Mouse (Mus musculus): ENCODE results near the gene Fam117a. TPM values are rescaled to one million over a fixed set of nuclear protein-coding genes. Genes with fewer than 3 reads are reported as not detected.

Gene Fam117a
- polyA plus RNA-seq, 1 experiment from 2014 or later, result 17.0 TPM

DNA sequence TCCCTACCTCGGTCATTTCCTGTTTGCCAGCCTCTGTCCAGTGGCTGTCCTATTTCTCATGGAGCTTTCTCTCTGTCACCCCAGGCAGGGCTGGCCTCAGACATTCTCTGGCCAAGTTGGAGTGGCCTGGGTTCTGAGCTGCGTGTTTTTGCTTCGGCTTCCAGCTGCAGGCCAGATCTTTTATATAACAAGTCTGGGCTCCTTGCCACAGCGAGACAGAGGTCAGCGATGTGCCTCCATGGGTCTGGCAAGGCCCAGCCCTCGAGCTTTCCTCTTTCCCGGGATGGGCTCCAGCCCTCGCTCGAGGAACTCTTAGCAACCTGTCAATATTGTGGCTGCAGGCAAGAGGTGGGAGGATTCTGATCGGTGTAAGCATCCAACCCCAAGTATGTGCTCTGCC is 28.8 kb downstream of the Fam117a start:
- Histone ChIP-seq H3K27me3 (no peaks in the 10 kb centered on the region), H3K9ac (no peak overlapping the region), H3K36me3 (peaks cover 18% of the 10 kb centered on the region; the same call in 1 of the 2 replicates), H3K4me1 (peaks cover 26% of the 10 kb centered on the region), H3K4me2 (replicated peaks) (no peak overlapping the region), H3K4me3 (replicated peaks) (no peak overlapping the region), H3K9me3 (replicated peaks) (no peaks in the 10 kb centered on the region), H3K27ac (replicated peaks) (0 out of 2 replicates have a peak overlapping the region, but pooled peaks have one; percentile 24)
- 63% methylated on average over 10 of the region's 10 CpGs for WGBS
- peak; percentile 31; the same call in 1 of the 2 replicates for ATAC-seq (ENCODE audit: insufficient number of reproducible peaks, low FRiP score, low TSS enrichment, low read depth)

DNA sequence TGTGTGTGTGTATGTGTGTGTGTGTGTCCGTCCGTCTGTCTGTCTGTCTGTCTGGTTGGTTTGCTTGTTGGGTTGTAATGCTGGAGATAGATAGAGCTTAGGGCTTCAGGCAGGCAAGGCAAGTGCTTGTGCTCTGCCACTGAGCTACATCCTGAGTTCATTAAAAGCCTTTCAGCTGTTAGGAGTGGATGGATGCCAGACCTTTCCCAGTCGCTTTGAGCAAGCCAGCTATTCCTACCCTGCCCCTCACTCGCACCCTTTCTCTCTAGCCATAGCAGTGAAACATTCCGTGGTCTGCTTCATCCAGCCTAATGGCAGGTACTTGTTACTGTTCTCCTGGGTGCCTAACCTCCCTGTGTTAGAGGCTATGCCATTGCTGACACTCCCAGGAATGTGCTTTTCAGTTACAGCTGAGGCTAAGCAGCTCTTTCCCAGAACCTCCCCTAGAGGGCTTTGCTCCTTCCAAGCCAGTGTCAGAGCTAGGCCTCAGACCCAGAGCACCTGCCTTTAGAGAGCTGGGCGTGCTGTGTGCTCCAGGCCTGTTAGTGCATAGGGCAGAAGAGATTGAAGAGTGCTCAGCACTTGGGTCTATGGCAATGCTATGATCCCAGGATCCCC is 29.6 kb downstream of the Fam117a start:
- H3K27ac ChIP-seq (replicated peaks), result peak overlapping the region; percentile 65

DNA sequence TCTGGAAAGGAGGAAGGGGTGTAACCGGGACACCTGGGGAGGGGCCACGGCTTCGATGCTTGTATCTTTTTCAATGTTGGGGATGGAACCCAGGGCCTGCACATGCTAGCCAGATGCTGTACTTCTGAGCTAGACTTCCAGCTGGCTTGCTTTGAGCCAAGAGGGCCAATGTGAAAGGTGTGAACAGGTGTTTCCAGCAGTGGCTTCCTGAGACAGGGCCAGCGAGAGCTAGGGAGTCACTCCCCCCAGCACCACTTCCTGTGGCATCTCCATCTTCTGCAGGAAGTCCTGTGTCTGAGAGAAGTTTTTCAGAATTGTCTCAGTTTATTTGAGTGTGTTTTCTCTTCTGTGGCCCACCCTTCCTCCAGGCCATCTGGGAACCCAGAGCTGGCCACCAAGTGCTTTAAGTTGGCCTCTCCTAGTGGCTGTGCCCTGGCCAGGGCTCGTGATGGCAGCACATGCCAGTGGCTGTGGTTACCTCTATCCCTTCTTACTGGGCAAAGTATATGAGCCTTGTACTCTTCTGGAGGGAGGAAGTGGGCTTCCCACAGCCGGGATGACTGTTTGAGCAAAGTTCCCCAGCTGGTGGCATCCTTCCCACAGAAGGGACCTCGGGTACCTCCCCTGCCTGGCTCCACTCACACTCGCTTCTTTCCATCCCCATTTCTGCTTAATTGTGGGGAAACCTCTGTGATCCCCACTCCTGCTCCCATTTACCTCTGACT is 30.4 kb downstream of the Fam117a start:
- no peak for ATAC-seq (ENCODE audit: insufficient number of reproducible peaks, low FRiP score, low TSS enrichment, low read depth)
- no peak overlapping the region for H3K27ac ChIP-seq (replicated peaks)
- 77% methylated on average over 8 of the region's 8 CpGs for WGBS

More for the DNA sequence above, 29.6 kb downstream of the Fam117a start:
- Histone ChIP-seq H3K4me1 (peaks cover 26% of the 10 kb centered on the region), H3K27me3 (no peaks in the 10 kb centered on the region), H3K9me3 (replicated peaks) (no peaks in the 10 kb centered on the region), H3K36me3 (peaks cover 18% of the 10 kb centered on the region; the same call in 1 of the 2 replicates), H3K9ac (no peak overlapping the region), H3K4me3 (replicated peaks) (no peak overlapping the region), H3K4me2 (replicated peaks) (no peak overlapping the region)
- no peak for ATAC-seq (ENCODE audit: insufficient number of reproducible peaks, low FRiP score, low TSS enrichment, low read depth)
- WGBS, result 65% methylated on average over 6 of the region's 6 CpGs

DNA sequence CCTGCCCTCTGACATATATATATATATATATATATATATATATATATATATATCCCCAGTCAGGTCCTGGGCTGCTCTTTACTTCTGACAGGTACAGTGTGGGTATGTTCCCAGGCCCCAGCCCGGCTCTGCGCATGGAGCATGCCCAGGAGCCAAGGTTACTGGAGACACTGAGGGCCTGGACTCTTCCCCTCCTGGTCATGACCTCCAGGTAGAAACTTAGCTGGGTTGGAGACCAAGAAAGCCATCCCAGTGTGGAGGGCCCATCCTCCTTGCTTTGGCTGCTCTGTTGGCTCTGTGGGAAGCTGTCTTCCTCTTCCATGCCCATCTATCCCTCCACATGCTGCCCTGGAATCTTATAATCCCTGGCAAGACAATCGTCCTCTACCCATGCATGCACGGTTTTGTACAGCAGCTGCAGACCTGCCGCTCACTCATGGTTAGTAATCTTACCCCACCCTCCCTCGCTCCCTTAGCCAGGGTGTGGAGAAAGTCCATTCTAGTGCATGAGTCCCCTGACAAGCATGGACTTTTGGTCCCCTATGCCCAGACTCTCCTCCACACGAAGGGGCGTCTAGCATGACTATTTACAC is 31.5 kb downstream of the Fam117a start:
- Histone ChIP-seq H3K27ac (replicated peaks) (no peak overlapping the region), H3K27me3 (no peaks in the 10 kb centered on the region), H3K4me1 (peaks cover 26% of the 10 kb centered on the region), H3K4me3 (replicated peaks) (no peak overlapping the region), H3K4me2 (replicated peaks) (no peak overlapping the region), H3K36me3 (peaks cover 36% of the 10 kb centered on the region), H3K9me3 (replicated peaks) (no peaks in the 10 kb centered on the region), H3K9ac (no peak overlapping the region)
- 87% methylated on average over 8 of the region's 8 CpGs for WGBS
- ATAC-seq (ENCODE audit: insufficient number of reproducible peaks, low FRiP score, low TSS enrichment, low read depth), result no peak

More for the DNA sequence above, 30.4 kb downstream of the Fam117a start:
- H3K4me3 ChIP-seq (replicated peaks), result no peak overlapping the region
- H3K9me3 ChIP-seq (replicated peaks), result no peaks in the 10 kb centered on the region
- no peak overlapping the region for H3K9ac ChIP-seq
- peaks cover 24% of the 10 kb centered on the region for H3K36me3 ChIP-seq
- H3K4me1 ChIP-seq, result peaks cover 26% of the 10 kb centered on the region
- no peak overlapping the region for H3K4me2 ChIP-seq (replicated peaks)
- H3K27me3 ChIP-seq, result no peaks in the 10 kb centered on the region

DNA sequence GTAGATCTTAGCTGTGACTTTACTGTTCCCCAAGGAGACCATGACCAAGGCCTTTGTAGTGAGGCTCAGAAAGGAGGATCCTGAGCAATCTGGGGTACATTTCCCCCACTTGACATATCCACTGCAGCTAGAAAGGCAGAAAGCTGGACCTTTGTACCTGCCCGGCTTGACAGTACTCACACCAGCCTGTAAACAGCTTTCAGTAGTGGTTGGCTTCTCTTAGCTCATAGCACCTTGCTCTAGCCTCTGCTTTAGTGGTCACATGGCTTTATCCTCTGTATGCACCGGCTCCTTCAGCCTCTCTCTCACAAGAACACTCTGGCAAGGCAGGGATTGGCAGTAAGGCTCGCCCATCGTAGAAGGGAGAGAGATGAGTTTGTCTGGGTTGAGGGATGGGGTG is 32.1 kb downstream of the Fam117a start:
- H3K36me3 ChIP-seq, result peaks cover 41% of the 10 kb centered on the region
- WGBS, result 91% methylated on average over 4 of the region's 4 CpGs
- H3K9ac ChIP-seq, result no peak overlapping the region
- H3K27ac ChIP-seq (replicated peaks), result no peak overlapping the region
- no peaks in the 10 kb centered on the region for H3K27me3 ChIP-seq
- no peak overlapping the region for H3K4me3 ChIP-seq (replicated peaks)
- no peak for ATAC-seq (ENCODE audit: insufficient number of reproducible peaks, low FRiP score, low TSS enrichment, low read depth)
- H3K4me2 ChIP-seq (replicated peaks), result no peak overlapping the region
- H3K4me1 ChIP-seq, result peaks cover 26% of the 10 kb centered on the region
- no peaks in the 10 kb centered on the region for H3K9me3 ChIP-seq (replicated peaks)

DNA sequence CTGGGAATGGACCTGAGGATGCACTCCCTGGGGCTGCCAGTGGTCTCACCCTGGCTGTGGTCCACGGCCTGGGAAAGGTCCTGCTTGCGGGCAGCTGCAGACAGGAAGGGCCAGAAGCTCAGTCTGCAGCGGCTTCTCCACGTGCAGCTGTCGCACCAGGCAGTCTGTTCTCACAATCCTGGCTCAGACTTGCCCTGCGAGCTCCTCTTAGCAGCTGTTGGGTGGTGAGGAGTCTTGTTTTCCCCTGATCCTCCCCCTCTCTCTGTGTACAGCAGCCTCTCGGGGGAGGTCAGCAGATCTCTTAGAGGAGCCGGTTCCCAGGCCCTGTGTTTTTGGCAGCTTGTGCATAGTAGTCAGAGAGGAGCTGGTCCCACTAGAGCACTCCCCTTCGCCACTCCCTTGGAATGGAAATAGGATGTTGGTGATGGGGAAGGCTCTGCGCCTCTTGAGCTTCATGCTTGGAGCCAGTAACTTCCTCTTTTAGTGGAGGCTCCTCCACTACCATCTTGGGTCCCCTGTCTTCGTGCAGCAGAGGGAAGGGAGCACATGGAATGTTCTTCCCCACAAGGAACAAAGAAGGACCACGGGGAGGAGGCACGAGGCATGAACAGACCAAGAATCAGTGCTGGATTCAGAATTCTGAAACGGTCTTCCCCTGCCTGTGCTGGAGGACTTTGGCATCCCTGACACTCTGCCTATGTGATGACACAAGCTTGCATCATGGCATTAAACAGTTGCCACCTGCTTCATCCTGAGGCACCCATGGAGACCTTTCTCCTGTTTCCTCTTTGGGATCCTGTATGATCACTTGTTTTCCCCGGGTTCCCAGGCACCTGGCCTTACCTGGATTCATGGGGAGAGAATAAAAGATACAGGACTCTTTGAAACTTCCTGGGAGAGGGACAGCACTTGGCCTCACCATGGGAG is 33.4 kb downstream of the Fam117a start:
- H3K4me1 ChIP-seq, result peaks cover 25% of the 10 kb centered on the region
- no peaks in the 10 kb centered on the region for H3K9me3 ChIP-seq (replicated peaks)
- H3K4me2 ChIP-seq (replicated peaks), result no peak overlapping the region
- no peak overlapping the region for H3K9ac ChIP-seq
- 54% methylated on average over 15 of the region's 15 CpGs for WGBS
- H3K4me3 ChIP-seq (replicated peaks), result no peak overlapping the region
- H3K27me3 ChIP-seq, result no peaks in the 10 kb centered on the region
- ATAC-seq (ENCODE audit: insufficient number of reproducible peaks, low FRiP score, low TSS enrichment, low read depth), result peak; percentile 76
- H3K27ac ChIP-seq (replicated peaks), result peak overlapping the region; percentile 48; the same call in 1 of the 2 replicates
- H3K36me3 ChIP-seq, result peaks cover 45% of the 10 kb centered on the region

DNA sequence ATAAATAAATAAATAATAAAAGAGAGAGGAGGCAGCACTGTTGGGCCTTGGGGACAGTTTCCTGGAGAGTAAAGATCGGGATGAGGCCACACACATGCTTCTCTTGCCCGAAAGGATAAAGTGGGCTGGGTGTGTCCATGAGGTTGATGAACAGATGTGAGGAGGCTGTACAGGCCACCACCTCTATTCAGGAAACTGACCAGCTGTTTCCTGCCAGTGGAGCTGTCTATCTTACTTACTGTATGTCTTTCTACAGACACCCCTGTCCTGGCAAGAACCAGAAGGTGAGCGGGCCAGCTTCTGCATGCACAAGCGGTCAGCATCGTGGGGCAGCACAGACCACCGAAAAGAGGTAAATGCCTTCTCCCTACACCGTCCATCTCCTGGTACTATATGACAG is 34.4 kb downstream of the Fam117a start:
- H3K4me1 ChIP-seq, result peaks cover 16% of the 10 kb centered on the region
- no peak overlapping the region for H3K9ac ChIP-seq
- H3K4me3 ChIP-seq (replicated peaks), result no peak overlapping the region
- no peak overlapping the region for H3K4me2 ChIP-seq (replicated peaks)
- H3K36me3 ChIP-seq, result peaks cover 53% of the 10 kb centered on the region
- no peaks in the 10 kb centered on the region for H3K9me3 ChIP-seq (replicated peaks)
- no peak for ATAC-seq (ENCODE audit: insufficient number of reproducible peaks, low FRiP score, low TSS enrichment, low read depth)
- H3K27ac ChIP-seq (replicated peaks), result no peak overlapping the region
- no peaks in the 10 kb centered on the region for H3K27me3 ChIP-seq
- 86% methylated on average over 7 of the region's 7 CpGs for WGBS

DNA sequence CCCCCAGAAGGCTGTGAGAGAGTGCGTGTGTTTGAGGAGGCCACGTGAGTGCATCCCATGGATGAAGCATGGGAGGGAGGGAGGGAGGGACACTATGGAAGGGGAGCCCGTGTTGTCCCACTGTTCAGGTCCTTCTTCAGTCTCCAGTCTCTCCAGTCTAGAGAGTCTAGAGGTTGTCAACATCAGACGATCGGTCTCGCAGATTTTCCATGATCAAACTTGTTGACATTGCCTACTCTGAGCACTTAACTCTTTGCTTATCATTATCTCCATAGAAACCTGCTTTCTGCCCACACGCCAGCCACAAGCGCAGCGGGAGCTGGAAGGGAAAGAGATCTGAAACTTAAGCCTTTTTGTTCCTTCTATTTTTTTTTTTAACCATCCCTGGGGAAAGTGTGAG is 42.1 kb downstream of the Fam117a start:
- no peaks in the 10 kb centered on the region for H3K27me3 ChIP-seq
- H3K4me1 ChIP-seq, result no peaks in the 10 kb centered on the region
- H3K9me3 ChIP-seq (replicated peaks), result no peaks in the 10 kb centered on the region
- no peak overlapping the region for H3K4me3 ChIP-seq (replicated peaks)
- peaks cover 75% of the 10 kb centered on the region for H3K36me3 ChIP-seq
- H3K27ac ChIP-seq (replicated peaks), result no peak overlapping the region
- ATAC-seq (ENCODE audit: insufficient number of reproducible peaks, low FRiP score, low TSS enrichment, low read depth), result no peak
- no peak overlapping the region for H3K9ac ChIP-seq
- no peak overlapping the region for H3K4me2 ChIP-seq (replicated peaks)
- 78% methylated on average over 9 of the region's 9 CpGs for WGBS

DNA sequence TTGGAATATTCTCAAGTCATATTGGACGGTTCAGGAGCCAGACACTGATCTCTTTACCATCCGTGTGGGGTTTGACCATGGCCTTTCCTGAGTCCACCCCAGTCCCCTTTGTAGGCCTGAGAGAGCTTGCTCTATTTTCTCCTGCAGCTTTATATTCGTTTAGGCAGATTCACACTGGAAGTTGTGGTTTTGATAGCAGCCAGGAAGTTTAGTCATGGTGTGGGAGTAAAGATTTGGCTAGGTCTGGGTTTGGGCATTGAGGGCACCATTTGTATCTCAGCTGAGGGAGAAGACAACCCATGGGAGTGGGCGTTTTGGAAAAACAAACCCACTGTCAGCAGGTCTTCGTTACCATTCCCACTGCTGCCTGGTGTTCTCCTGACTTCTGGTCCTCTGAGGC is 42.7 kb downstream of the Fam117a start:
- no peaks in the 10 kb centered on the region for H3K9me3 ChIP-seq (replicated peaks)
- no peaks in the 10 kb centered on the region for H3K27me3 ChIP-seq
- no peak overlapping the region for H3K4me3 ChIP-seq (replicated peaks)
- H3K36me3 ChIP-seq, result peaks cover 71% of the 10 kb centered on the region
- 73% methylated on average over 5 of the region's 5 CpGs for WGBS
- H3K4me1 ChIP-seq, result no peaks in the 10 kb centered on the region
- H3K9ac ChIP-seq, result no peak overlapping the region
- no peak for ATAC-seq (ENCODE audit: insufficient number of reproducible peaks, low FRiP score, low TSS enrichment, low read depth)
- no peak overlapping the region for H3K4me2 ChIP-seq (replicated peaks)
- H3K27ac ChIP-seq (replicated peaks), result no peak overlapping the region

DNA sequence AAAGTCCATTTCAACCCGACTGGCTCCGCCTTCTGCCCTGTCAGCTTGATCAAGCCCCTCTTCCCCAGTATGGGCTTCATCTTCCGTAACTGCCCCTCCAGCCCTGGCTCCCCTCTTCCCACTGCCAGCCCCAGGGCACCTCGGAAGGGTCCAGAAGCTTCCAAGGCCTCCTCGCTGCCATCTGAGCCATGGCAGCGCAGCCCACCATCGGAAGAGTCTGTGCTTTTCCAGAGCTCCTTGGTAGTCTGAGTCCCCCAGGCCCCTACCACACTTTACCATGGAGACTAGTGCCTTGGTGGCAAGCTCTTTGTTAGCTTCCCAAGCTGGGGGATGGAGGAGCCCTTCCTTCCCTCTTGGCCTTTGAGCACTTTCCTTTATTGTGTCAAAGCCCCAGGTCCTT is 43.9 kb downstream of the Fam117a start:
- H3K4me3 ChIP-seq (replicated peaks), result no peak overlapping the region
- H3K9me3 ChIP-seq (replicated peaks), result no peaks in the 10 kb centered on the region
- ATAC-seq (ENCODE audit: insufficient number of reproducible peaks, low FRiP score, low TSS enrichment, low read depth), result no peak
- H3K27me3 ChIP-seq, result no peaks in the 10 kb centered on the region
- 86% methylated on average over 7 of the region's 7 CpGs for WGBS
- H3K4me2 ChIP-seq (replicated peaks), result no peak overlapping the region
- H3K9ac ChIP-seq, result no peak overlapping the region
- H3K36me3 ChIP-seq, result peaks cover 59% of the 10 kb centered on the region
- H3K27ac ChIP-seq (replicated peaks), result no peak overlapping the region
- H3K4me1 ChIP-seq, result peaks cover 4% of the 10 kb centered on the region

DNA sequence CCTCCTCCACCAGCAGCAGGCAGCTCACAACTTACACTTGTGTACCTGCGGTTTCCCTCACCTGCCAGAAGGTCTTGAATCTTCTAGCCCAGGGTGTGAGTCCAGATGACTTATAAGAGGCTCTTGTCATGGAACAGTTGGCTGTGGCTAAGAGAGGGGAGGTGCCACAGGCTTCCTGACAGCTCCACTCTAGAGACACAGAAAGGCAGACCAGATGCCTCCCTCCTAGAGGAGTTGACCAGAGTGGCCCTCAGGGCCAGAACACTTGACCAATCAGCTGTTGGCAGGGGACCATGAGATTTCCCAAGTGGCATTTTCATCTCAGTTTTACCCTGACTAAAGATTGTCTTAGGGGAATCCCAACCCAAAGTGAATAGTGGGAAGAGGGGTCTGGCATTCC is 44.3 kb downstream of the Fam117a start:
- no peaks in the 10 kb centered on the region for H3K27me3 ChIP-seq
- H3K9ac ChIP-seq, result no peak overlapping the region
- H3K36me3 ChIP-seq, result peaks cover 55% of the 10 kb centered on the region
- no peak overlapping the region for H3K27ac ChIP-seq (replicated peaks)
- no peaks in the 10 kb centered on the region for H3K9me3 ChIP-seq (replicated peaks)
- peaks cover 5% of the 10 kb centered on the region for H3K4me1 ChIP-seq
- ATAC-seq (ENCODE audit: insufficient number of reproducible peaks, low FRiP score, low TSS enrichment, low read depth), result no peak
- no peak overlapping the region for H3K4me3 ChIP-seq (replicated peaks)
- WGBS, result 87% methylated on average over 1 of the region's 1 CpGs
- H3K4me2 ChIP-seq (replicated peaks), result no peak overlapping the region

Data from embryonic facial prominence, embryonic 15.5 days (tissue).